Mouse (Mus musculus): ENCODE results near the gene Laptm5.

Gene Laptm5

DNA sequence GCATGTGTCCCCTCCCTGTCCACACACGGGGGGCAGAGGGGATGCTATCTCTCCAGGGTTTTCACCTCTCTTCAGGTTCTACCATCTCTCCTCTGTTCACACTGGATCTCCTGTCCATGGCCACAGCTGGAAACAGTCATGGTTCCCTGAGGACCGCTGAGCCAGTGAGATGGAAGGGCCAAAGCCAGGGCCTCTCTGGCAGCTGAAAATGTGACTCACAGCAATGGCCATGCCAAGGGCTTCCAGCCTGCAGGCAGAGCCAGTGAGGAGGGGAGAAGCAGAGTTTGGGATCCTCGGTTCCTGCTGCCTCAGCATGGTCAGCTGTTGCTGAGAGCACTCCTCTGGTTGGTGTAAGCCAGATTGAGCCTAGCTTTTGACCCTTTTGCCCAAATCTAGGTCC, 66.1 kb downstream of the Laptm5 start:
- in situ Hi-C loops (cut with MseI, MboI): no loop called here

DNA sequence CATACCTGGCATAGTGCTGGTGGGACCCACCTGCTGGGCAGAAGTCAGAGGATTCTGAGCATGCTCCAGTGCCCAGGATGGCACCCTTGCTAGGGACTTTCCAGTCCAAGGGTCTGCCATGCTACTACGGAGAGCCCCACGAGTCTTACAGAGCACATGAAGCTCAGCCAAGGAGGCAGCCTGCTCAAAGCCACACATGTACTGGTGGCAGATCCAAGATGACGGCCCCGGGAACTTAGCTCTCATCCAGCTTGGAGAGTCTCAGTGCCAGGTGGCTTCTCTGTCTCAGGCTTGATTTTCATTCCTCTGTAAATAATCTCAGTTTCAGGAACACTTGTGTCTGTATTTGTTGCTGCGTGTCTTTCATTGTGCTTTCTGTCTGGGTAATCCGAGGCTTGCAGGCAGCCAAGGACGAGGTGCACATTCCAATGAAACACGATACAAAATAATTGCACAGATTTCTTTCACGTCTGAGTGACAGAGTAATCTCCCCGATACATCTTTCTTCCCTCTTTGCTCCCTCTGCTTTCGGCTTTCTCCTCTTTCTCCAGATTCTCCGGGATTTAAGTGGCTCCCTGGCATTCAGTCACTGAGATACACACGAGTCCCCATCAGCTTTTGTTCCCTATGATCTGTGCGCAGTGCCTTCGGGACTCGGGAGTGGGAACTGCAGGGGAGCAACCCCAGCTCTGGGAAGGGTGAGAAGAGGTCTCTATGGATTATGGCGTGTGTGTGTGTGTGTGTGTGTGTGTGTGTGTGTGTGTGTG, 71.7 kb downstream of the Laptm5 start:
- in situ Hi-C loops (cut with MseI, MboI): no loop called here
